Mouse (Mus musculus) heart, postnatal 25 days (tissue): ENCODE measurements at regions not wholly inside any gene's neighbourhood (a gene's known extent, or its start where the extent isn't known, plus 50 kb on each side); places are given as distances from the start of the nearest gene placed in this dataset.

Experiments used
- DNase-seq: peaks from one replicate; pipeline ENCODE4 v3.0.0; 2022; ENCODE audit warnings: low spot score
- intact Hi-C: fragments of 180-260 bp; cut with DNase I; formaldehyde crosslinking; loops from one replicate; pipeline ENCODE4 v1.15.1; 2025

DNA sequence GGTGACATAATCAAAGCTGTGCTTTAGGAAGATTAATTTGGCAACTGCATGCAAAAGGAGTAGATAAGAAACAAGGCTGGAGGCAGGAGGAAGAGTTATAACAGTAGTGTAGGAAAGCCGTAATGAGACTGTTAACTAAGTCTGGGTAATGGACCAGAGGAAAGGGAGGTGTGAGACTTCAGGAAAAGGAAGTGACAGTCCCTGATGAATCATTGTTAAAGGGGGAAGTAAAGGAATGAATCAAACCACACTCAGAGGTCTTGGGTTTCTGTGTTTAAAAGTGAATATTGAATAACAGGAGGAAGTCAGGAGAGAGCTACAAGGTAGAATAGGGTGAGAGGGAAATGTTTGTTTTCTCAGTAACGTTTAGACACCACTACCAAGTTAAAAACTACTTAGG lies 1175.9 kb downstream of the Diaph3 start:
- intact Hi-C loops: no loop called here
- DNase-seq: no peak

DNA sequence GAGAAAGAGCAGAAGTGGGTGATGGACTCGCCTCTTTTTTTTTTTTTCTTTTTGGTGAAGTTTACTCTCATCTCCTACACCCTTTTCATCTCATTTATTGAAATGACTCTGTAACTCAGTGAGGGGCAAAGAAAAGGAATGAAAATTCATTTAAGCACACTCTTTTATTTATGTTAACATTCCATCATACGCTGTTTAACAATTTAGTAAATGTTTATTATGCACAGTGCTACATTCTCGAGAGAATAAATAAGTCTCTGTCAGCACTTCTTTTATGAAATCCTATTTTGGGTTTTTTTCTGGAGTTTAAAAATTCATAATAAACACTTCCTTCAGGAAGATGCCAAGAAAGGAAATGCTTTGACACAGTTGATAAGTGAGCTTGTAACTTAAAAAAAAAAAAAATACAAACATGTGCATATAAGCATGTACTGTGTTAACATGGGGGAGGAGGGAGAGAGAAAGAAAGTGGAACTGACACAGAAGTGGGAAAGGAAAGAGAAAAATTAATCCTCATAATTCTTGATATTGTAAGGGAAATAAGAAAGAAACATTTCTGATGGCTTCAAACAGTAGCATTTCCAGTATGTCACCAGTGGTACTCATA lies 1195.2 kb downstream of the Diaph3 start:
- intact Hi-C loops: loop anchor here (2.0 kb wide), 1 partner anchor 15 kb away; no protein-coding TSS in a partner anchor
- no peak for DNase-seq

DNA sequence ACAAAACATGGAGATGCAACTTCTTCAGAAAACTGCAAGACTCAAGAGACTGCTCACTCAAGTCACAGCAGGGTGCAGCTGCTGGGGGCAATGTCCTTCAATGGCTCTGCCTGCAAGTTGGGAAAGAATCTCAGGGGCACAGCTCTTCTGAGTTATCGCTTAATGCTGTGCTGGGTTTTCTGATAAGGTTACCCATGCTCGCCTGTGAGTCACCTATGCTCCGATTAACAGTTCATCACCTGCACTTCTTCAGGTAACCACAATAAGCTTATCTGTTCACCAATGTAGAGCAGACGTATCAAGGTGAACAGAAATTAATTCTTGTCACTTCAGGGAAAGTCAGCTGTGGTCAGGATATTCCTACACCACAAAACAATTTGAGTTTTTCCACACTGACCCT lies 1198.2 kb downstream of the Diaph3 start:
- no peak for DNase-seq
- intact Hi-C loops: no loop called here

DNA sequence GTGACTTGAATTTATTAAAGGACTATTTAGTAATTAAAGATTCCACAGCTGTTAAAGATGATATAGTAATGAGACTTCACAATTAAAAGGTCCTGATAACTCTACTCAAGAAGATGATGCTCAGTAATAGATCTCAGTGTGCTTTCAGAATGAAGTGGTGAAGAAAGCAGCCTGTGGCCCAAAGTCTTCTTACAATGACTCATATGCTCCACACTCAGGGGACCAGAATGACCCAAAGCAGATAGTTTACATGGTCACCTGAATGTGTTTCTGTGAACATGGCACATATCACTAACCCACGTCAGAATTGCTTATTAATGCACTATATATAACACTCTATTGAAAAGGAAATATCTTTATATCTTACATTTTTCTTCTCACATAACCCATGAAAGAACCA lies 1200.5 kb downstream of the Diaph3 start:
- DNase-seq: no peak
- intact Hi-C loops: no loop called here

DNA sequence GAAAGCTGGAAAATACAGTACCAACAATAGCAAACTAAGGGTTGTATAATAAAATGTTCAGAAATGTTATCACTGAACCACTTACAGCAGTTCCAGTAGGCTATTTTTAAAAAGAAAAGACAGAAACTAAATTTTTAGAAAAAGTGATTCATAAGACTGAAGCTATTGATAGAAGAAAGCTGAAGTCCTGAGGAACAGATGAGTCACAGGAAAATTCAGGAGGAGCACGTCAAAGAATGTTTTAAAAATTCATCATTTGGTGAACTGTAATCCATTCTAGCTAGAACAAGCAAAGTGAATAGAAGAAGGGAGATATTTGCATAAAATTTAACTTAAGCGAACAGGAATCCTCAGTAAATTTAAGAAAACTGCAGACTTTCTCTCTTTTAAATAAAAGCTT lies 1205.9 kb downstream of the Diaph3 start:
- intact Hi-C loops: no loop called here
- DNase-seq: no peak

DNA sequence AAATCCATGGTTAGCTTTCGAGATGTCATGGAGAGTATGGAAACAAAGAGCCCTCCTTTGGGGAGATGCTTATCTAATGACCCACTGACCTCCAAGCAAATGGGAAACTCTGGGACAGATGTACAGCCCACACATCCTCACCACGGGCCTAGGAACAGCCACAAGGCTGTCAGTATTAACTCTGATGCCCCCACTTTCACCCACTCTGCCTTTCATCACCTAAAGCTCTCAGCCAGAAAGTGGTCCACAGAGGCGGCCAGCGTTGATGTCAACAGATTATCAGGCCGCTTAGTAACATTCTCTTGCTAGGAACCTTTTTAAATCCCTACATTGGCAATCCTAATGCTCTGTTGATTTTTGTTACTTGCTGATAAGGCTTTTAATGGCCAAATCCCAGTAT lies 1210.6 kb downstream of the Diaph3 start:
- DNase-seq: no peak
- intact Hi-C loops: no loop called here

DNA sequence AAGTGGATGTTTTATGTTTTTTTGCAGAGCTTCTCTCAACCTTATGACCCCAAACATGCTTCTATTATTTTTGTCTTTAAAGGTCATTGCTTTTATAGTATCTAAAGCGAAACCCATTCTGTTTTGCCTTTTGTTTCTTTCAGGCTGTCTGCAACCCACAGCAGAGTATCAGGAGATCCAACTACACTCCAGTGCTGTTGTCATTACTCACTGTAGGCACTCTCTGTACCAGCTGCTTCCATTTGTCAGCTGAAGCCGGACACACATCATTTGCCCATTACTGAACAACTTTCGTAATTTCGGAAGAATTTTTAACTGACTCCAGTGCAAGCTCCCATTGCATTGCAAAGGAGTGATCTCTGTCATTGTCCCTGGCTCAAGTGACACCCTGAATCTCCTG lies 1222.1 kb downstream of the Diaph3 start:
- intact Hi-C loops: no loop called here
- no peak for DNase-seq

DNA sequence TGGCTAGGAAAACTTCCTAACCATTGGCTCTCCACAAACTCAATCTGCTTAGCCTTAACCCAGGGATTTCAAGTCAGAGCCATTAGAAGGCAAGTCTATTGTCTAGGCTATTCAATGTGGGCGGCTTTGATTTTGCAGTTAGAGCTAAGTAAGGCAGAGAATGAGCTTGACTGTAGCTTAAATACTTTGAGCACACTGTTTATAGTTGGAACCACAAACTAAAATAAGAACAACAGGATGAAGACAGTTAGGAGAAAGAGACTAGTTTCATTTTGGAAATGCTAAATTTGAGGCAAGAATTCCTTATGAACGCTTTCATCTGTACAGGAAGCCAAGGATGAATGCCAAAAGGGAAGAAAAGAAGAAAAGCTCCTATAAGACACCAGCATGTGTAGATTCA lies 1225.3 kb downstream of the Diaph3 start:
- intact Hi-C loops: no loop called here
- no peak for DNase-seq

DNA sequence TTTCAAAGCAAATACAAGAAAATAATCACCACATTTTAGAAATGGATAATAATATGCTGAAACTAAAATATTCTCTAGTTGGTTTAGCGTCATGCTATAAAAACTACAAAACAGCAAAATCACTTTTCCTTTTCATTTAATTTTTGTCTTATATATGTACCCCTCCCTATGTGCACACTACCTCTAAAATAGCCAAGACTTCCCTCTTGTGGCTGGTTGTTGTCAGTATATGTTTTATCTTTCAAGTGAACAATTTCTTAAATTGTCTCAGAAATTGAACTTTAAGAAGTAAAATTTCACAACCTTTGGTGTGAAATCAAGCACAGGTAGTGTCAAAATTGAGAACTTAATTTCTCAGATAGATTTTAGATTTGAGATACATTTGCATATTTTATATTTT lies 1243.1 kb downstream of the Diaph3 start:
- intact Hi-C loops: no loop called here
- DNase-seq: no peak

DNA sequence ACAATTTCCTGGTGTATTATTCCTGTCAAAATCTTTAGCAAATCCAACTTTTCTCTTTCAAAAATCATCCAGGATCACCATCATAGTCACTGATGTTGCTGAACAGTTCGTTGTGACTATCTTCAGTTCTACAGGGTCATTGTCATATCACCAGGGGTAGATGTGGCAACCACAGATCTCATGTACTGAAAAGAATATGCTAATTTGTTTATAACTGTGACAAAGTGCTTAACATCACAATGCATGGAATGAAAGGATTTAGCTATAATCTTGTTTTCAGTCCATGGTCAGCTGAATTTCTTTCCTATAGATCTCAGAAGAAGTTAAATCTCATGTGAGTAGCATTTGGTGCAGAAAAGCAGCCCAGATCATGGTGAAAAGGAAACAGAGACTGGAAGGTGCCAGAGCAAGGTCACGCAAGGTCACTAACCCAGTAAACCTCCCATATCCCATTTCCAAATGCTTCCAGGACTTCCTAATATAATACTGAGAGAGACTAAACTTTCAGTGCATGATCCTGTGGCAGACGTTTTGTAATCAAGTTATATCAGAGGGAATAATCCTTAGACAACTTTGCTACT lies 1279.6 kb downstream of the Diaph3 start:
- DNase-seq: no peak
- intact Hi-C loops: no loop called here

DNA sequence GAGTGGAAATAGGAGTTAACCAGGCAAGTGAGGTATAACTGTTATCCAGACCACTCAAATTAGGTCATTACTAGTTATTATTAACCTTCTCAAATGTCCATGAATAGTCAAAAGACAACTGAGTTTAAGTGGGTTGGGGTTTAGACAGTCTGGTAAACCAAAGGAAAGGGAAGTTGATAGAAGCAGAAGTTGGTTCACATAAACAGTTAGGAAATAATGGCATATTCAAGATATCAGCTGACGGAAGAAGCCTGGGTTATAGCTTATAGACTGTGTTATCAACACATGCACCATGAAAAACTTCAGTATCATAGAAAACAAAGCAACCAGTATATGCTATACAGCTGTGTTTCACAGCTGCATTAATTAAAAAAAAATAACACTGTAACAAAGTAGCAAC lies 1291.5 kb downstream of the Diaph3 start:
- no peak for DNase-seq
- intact Hi-C loops: no loop called here

DNA sequence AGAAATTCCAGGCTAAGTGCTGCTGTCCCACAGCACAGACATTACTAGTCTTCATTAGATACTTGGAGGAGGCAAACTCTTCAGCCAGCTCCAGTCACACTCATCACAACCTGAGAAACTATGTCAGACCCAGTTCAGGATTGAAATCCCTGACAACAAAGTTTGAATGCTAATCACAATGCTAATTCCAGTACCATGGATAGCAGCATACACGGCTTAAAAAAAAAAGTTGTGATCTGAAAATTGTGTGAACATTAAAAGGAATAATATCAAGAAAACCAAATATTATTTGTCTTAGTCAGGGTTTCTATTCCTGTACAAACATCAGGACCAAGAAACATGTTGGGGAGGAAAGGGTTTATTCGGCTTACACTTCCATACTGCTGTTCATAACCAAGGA lies 1305.5 kb downstream of the Diaph3 start:
- intact Hi-C loops: no loop called here
- DNase-seq: no peak

DNA sequence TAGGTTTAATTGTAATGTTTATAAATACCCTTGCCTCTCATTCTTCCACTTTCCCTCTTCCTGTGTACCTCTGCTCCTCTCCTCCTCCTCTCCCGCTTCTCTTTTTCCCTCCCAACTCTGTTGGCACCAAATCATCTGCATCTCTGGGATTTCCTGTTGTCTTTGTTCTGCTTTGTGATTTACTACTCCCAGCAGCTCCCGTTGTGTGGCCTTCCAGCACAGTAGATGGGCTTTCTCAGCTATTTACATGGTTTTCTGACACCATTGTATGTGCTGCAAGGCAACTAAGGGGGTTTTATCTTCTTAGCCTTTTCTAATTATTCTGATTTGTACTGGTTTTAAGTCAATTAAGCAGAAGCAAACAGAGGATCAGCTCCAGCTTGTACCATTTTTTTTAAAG lies 1326.1 kb downstream of the Diaph3 start:
- intact Hi-C loops: no loop called here
- no peak for DNase-seq

DNA sequence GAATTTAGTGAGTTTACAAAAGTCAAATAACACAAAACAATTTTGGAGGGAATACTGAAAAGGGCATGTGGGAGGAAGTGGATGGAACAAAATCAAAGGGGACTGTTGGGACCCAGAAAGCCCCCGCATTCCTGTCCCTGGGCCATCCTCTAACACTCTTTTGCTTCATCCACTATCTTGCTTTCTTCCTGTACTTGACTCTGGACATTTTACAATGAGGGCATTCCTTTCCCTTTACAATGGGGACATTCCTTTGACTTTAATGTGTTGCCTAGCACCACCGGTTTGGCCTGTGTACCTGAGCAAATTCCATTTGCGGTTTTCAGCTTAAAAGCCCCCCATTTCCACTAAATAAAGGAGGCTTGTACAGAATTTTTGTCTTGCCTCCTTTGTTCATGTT lies 1341.0 kb downstream of the Pcdh17 start:
- intact Hi-C loops: no loop called here
- no peak for DNase-seq

DNA sequence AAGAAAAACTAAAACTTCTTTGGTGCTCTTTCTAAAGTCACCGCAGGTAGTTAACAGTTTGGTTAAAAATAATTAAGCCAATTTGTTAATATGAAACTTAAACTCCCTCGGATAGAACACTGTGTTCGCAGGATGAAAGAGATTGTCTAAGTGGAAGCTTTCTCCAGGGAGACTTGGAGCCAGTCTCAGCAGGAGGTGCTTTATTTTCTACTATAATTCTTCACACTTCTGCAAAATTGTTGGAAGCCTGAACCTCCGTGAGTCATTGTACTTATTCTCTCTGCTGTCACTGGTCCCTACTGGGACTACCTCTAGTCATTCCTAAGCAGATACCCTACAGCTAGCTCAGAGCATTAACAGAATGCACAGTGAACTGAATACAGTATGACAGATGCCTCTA lies 1327.3 kb downstream of the Pcdh17 start:
- intact Hi-C loops: no loop called here
- no peak for DNase-seq

DNA sequence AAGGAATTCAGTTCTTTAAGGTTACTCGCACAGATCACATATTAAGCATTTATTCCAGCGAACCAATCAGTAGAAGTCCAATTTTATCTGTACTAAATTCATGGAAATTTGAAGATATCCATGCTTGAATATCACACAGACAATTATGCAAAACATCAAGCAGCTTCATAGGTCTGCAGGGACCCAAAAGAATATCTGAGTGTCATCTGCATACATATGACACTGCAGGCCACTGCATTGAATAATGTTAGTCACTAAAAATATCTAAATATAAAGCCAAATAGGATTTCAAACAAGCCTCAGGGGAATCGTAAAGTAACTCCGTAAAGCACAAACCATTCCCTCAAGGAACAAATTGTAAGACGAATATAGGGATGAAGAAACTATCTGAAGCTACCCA lies 1324.9 kb downstream of the Pcdh17 start:
- intact Hi-C loops: no loop called here
- DNase-seq: no peak

DNA sequence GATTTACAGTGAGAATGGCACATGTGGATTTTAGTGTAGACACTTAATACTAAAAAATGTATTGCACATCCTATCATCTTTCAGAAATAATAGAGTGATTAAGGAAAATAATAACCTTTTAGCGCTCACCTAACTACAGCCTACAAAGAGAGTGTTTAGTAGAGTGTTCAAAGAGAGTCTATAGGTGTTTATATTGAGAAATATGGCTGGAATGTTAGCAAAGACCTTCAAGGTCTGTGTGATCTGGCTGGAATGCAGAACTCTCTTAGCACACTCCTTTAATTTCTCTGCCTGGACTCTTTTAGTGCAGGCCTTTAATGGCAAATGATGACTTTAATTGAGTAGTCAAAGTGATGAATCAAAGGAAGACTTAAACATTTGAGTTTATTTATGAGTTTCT lies 1314.0 kb downstream of the Pcdh17 start:
- intact Hi-C loops: no loop called here
- DNase-seq: no peak

DNA sequence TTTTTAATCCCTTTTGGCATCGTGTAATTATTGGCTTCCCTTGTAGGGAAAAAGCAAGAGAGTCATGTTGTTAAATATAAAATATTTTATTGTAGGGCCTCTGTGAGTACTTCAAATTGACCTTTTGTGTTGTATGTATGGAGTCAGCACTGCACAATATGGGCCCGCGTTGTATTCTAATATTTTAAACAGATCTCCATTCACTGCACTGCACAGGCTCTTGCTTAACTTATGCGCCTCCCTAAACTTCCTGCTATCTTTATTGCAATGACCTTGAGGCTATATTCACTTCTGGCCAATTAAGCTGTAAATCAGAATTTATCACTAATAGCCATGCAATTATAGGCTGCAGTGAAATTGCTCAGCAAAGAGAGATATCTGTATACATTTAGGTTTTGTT lies 1295.2 kb downstream of the Pcdh17 start:
- no peak for DNase-seq
- intact Hi-C loops: no loop called here
